Mouse (Mus musculus) left cerebral cortex, adult 9 months (tissue): ENCODE measurements at regions not wholly inside any gene's neighbourhood (a gene's known extent, or its start where the extent isn't known, plus 50 kb on each side); places are given as distances from the start of the nearest gene placed in this dataset.
"Not testable (repeated sequence)": the region's sequence is repeated elsewhere in the genome, so short reads cannot be mapped to it uniquely, and the experiment has no call there.

ENCODE experiments used
- DNase-seq, 2 experiments: peaks; one replicate each; pipeline ENCODE4 v3.0.0; 2022; ENCODE audit warnings: low spot score in 2 of 2

DNA sequence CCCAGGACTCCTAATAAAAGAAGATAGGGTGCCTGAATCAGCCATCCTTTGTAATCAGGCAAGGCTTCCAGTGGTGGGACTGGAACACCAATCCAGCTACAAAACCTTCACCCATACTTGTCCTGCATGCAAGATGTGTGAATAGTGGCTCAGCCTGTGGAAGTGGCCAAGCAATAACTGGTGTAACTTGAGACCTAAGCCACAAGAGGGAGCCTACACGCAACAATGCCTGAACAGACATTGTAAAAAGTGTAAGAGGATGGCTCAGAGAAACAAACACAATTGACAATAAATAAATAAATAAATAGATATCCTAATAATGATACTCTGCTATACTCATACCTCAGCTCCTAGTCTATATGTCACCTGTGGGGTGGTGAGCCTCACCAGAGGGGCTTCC, 781.5 kb upstream of the Cdh20 start:
- peak in 1 of 2 experiments; percentile 31 for DNase-seq

DNA sequence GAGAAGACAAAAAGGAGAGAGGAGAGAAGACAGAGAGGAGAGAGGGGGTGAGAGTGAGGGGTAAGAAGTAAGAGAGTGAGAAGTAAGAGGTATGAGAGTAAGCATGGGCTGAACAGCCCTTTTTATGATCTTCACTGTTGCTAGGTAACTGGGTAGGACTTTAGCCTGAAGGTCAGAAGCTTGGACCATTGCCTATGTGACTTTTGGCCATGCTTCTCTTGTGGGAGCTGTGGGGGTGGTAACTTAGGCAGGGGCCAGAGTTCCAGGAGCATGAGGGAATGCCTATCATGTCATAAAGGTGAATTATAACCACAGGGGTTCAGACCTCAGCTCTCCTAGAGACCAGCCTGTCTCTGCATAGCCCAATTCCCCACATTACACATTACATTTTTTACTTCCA, 765.4 kb upstream of the Cdh20 start:
- not testable (repeated sequence) for DNase-seq

DNA sequence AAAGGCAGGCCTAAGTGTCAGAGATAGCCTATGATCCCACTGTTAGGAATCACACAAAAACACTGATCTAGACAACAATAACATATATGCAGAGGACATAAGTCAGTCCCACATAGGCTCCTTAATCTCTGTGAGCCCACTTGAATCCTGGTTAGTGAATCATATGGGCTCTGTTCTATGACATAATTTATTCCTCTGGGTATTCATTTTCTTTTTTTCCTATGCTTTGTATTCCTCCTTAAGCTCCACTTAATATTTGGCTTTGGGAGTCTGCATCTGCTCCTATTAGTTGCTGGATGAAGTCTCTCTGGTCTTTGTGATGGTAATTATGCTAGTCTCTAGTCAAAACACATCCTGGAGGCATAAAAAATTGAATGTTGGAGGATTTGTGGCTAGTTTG, 738.7 kb upstream of the Cdh20 start:
- no peak for DNase-seq

DNA sequence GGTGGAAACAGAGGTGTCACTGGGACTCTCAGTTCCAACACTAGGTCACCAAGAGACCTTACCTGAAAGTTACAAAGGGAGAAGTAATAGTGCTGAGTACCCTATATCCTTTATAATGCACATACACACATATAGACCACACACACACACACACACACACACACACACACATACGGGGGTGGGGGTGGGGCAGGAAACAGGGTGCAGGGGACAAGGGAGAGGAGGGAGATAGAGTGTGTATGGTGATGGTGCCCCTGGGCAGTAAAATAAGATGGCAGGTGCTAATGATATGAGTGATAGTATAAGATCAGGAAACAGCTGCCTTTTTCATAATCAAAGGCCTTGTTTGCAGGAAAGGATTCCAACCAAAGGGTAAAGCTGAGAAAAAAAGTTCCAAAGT, 719.9 kb upstream of the Cdh20 start:
- DNase-seq = no peak

DNA sequence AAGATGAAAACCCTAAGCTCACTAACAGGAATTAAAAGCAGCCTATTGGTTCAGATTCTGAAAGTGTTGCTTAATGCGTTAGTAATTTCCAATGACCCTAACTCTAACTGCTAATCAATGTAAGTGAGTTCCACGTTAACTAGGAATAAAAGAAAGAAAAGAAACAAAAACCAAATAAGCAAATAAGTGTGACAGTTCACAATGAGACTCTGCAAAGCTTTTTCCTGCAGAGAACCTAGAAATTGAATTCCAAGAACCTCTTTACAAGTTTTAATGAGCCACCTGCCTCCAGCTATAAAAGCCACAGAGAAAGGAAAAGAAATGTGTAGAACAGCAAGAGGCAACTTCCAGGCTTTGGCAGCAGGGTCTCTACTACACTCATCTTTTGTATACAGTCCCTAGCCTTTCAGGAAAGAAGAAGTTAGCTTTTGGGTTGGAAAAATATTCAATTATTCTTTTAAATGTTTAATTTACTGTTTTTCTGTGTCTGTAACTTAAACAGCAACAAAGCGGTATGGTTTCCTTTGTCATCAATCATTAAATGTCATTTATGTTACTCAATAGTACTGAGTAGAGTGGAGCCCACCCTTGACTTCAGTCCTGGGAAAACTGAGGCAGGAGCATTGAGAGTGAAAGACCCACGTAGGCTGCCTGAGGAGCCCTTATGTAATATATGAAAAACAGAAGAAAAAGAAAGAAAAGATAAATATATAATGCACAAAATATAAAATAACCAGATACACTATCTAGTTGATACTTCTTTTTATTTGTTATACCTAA, 719.0 kb upstream of the Cdh20 start:
- no peak for DNase-seq
